Mouse (Mus musculus): ENCODE measurements around the gene Fhad1.

DNA sequence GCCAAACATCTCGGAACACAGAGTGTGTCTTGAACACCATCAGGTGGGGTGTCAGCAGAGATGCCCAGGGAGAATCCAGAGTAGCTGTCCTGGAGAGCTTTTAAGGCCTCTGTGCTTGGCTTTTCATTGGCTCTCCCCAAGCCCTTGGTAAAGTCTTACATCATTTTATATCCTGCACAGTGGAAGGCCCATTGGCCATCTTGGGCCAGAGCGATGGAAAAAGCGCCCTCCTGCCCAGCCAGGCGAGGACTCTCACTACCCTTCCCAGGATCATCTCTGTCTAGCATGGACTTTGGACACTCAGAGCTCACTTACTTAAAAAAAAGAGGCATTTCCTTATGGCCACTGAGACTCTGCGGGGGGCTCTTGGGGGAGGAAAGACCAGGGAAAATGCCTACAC, 58.0 kb downstream of the Fhad1 start:
- TF ChIP-seq ZNF384 (IDR thresholded peaks at IDR 0.05; ENCODE audit: low read depth, low read length) (no peak), CTCF (conservative IDR thresholded peaks at IDR 0.05 in 1 of 2, IDR thresholded peaks at IDR 0.05 in 1 of 2; ENCODE audit: low read depth in 2 of 2, low read length in 2 of 2) (no peak), CHD2 (IDR thresholded peaks at IDR 0.05; ENCODE audit: low read length) (no peak), ZC3H11A (IDR thresholded peaks at IDR 0.05; ENCODE audit: low read depth, low read length) (no peak), E2F4 (IDR thresholded peaks at IDR 0.05; ENCODE audit: insufficient replicate concordance, low read depth, low read length) (no peak), HCFC1 (IDR thresholded peaks at IDR 0.05; ENCODE audit: low read depth, low read length) (no peak), POLR2A (IDR thresholded peaks at IDR 0.05; ENCODE audit: low read depth, low read length) (no peak), ZKSCAN1 (IDR thresholded peaks at IDR 0.05; ENCODE audit: borderline replicate concordance, low read depth, low read length) (no peak), MAZ (IDR thresholded peaks at IDR 0.05; ENCODE audit: low read depth, low read length) (no peak), JUND (conservative IDR thresholded peaks at IDR 0.05; ENCODE audit: low read depth, low read length) (no peak), EP300 (IDR thresholded peaks at IDR 0.05; ENCODE audit: low read length) (no peak)
